Mouse (Mus musculus) gastrocnemius, adult 2 months (tissue): ENCODE results near the gene Cyb5r1. TPM values are rescaled to one million over a fixed set of nuclear protein-coding genes. Genes with fewer than 3 reads are reported as not detected.
A peak's percentile ranks its signal among the peaks of the same experiment; 100 is the strongest.

Experiments
- DNase-seq: peaks from one replicate; pipeline ENCODE4 v3.0.0; 2022
- H3K27ac ChIP-seq: fragments of 200-600 bp; 2 replicates; pipeline ENCODE4 v1.8.1; 2022; ENCODE audit warnings: mild to moderate bottlenecking
- H3K4me3 ChIP-seq: fragments of 200-600 bp; 2 replicates; pipeline ENCODE4 v1.8.1; 2022; ENCODE audit warnings: mild to moderate bottlenecking, moderate library complexity
- CTCF ChIP-seq: fragments of 200-600 bp; IDR thresholded peaks from 2 replicates; pipeline ENCODE4 v1.8.1; 2022; ENCODE audit warnings: antibody characterized with exemption, mild to moderate bottlenecking, moderate library complexity
- intact Hi-C: fragments of 180-260 bp; cut with DNase I; formaldehyde crosslinking; loops from one replicate; pipeline ENCODE4 v1.15.1; 2025
- long read RNA-seq, 2 experiments: library from polyadenylated mRNA; stranded (forward); transcript quantifications; one replicate each; pipeline ENCODE4 v2.0.0; 2021
- total RNA-seq, 2 experiments: library from RNA; stranded (reverse); gene quantifications; 2 replicates each; pipeline ENCODE4 v1.2.3; 2021

The Cyb5r1 gene
- total RNA-seq: 10 to 100 TPM; 82.3 to 84.1 TPM
- long read RNA-seq, experiment 1, transcript Cyb5r1-201 (9 exons, 1,837 nt): major isoform, 64 of 77 reads
- long read RNA-seq, experiment 1, partial matches to known transcripts: 9 of 77 reads
- long read RNA-seq, experiment 1, other reads (novel, unspliced or antisense): 4 of 77 reads
- long read RNA-seq, experiment 2, transcript Cyb5r1-201 (9 exons, 1,837 nt): major isoform, 65 of 82 reads
- long read RNA-seq, experiment 2, partial matches to known transcripts: 9 of 82 reads
- long read RNA-seq, experiment 2, other reads (novel, unspliced or antisense): 8 of 82 reads

- intact Hi-C loops: loop anchor here (5.0 kb wide), 1 partner anchor 38 kb away; no protein-coding TSS in a partner anchor
- Histone ChIP-seq H3K4me3 (peak within 1 kb of the TSS; percentile 90), H3K27ac (peak within 1 kb of the TSS; percentile 96)
- no peak for TF ChIP-seq CTCF
- peak; percentile 87 for DNase-seq
These were observed at the start of gene Cyb5r1 for GRCm38 (mm10) chr1:134405509-134406413. Gene Cyb5r1 (plus strand): TSS chr1:134405559.

DNA sequence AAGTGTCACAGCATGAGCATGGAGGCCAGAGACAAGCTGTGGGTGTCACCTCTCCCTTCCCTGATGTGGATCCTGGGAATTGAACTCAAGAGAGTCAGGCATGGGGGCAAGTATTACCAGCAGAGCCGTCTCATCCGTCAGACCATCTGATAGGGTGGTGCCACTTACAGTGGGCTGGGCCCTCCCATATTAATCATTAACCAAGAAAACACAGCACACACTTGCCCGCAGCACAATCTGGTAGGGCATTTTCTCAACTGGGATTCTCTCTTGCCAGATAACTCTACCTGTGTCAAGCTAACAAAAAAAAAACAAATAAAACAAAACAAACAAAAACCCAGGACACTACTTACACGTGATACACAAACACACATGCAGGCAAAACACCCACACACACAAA is 47.9 kb upstream of the Cyb5r1 start:
- Histone ChIP-seq H3K27ac (no peak overlapping the region), H3K4me3 (no peak overlapping the region)
- no peak for DNase-seq
- TF ChIP-seq CTCF: no peak
- intact Hi-C loops: no loop called here

- DNase-seq: no peak
- Histone ChIP-seq H3K4me3 (peak overlapping the region; percentile 97), H3K27ac (no peak overlapping the region)
- intact Hi-C loops: loop anchor here (10.0 kb wide), 1 partner anchor 244 kb away; no protein-coding TSS in a partner anchor
- TF ChIP-seq CTCF: no peak
These were observed 44.7 kb upstream of the Cyb5r1 start for GRCm38 (mm10) chr1:134360656-134361055.

- intact Hi-C loops: loop anchor here (10.0 kb wide), 1 partner anchor 243 kb away; no protein-coding TSS in a partner anchor
- H3K4me3 ChIP-seq: peak overlapping the region; percentile 97
- TF ChIP-seq CTCF: no peak
- DNase-seq: no peak
- peak overlapping the region; percentile 97 for H3K27ac ChIP-seq
These were observed 44.0 kb upstream of the Cyb5r1 start for GRCm38 (mm10) chr1:134361195-134361856.

- Histone ChIP-seq H3K4me3 (peak within 1 kb of the TSS; percentile 97), H3K27ac (peak within 1 kb of the TSS; percentile 97)
- intact Hi-C loops: loop anchor here (1.0 to 10.0 kb wide), 3 partner anchors 57 to 243 kb away; partner anchors contain the start of gene Klhl12
- no peak for TF ChIP-seq CTCF
- DNase-seq: peak; percentile 99
These were observed 43.5 kb upstream of the Cyb5r1 start, which contains the start of gene Tmem183a for GRCm38 (mm10) chr1:134361857-134362212. Gene Tmem183a (minus strand): TSS chr1:134361979.

DNA sequence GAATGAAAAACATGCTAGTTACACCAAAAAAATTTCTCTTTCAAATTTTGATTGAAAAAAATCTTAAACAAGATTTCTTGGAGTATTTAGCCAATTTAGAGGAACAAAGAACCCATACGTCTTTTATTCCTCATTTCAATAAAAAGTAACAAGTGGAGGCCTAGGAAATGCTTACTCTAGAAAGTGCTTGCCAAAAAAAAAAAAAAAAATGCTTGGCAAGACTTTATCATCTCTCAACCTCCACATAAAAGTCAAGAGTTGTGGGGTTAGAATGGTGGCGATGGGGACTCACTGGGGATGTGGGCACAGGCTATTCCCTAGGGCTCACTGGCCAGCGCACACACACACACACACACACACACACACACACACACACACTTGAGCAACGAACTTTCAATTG is 42.2 kb upstream of the Cyb5r1 start:
- no peak for TF ChIP-seq CTCF
- intact Hi-C loops: loop anchor here (2.0 to 10.0 kb wide), 2 partner anchors 56 to 242 kb away; no protein-coding TSS in a partner anchor
- DNase-seq: no peak
- Histone ChIP-seq H3K4me3 (no peak overlapping the region), H3K27ac (no peak overlapping the region)

DNA sequence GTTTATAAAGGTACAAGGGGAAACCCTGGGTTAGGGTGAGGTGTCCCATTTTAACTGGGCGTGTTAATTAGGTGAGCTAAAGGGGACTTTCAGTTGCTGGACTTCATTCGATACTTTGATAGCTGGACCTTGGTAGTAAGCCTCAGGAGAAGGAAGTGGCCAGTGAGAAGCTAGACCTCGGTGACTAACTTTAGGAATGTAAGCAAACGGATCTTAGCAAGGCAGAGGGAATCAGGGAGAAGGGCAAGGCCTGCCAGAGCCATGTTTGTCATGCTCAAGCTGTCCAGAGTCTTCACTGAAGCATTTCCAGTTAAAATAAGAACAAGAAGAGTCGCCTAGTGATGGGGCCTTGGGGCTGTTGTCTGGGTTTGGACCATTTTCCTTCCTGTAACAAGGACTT is 39.9 kb upstream of the Cyb5r1 start:
- DNase-seq: no peak
- TF ChIP-seq CTCF: no peak
- Histone ChIP-seq H3K4me3 (no peak overlapping the region), H3K27ac (no peak overlapping the region)
- intact Hi-C loops: loop anchor here (5.0 to 10.0 kb wide), 3 partner anchors 42 to 239 kb away; partner anchors contain the start of gene Cyb5r1

- no peak overlapping the region for H3K4me3 ChIP-seq
- peak; percentile 83 for TF ChIP-seq CTCF
- intact Hi-C loops: loop anchor here (5.0 to 10.0 kb wide), 3 partner anchors 38 to 236 kb away; partner anchors contain the start of gene Cyb5r1
- DNase-seq: peak; percentile 66
- H3K27ac ChIP-seq: no peak overlapping the region; the same call in 1 of the 2 replicates
These were observed 36.5 kb upstream of the Cyb5r1 start for GRCm38 (mm10) chr1:134368777-134369337.

DNA sequence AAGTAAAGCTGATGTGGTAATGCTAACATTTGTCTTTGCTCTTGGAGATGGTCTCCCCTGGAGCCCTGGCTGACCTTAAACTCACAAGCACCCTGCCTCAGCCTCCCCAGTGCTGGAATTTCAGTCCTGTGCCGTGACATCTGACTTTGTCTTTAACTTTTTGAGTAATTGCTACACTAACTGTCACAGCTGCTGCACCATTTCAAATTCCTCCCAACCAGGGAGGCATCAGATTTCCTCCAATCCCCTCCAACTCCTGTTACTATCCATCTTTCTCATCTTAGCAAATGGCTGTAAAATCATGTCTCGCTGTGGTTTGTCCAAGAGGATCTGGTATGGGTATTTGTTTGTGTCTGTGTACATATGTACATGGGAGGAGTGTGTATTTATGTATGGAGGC is 31.2 kb upstream of the Cyb5r1 start:
- Histone ChIP-seq H3K4me3 (no peak overlapping the region), H3K27ac (no peak overlapping the region)
- no peak for DNase-seq
- TF ChIP-seq CTCF: no peak
- intact Hi-C loops: no loop called here

DNA sequence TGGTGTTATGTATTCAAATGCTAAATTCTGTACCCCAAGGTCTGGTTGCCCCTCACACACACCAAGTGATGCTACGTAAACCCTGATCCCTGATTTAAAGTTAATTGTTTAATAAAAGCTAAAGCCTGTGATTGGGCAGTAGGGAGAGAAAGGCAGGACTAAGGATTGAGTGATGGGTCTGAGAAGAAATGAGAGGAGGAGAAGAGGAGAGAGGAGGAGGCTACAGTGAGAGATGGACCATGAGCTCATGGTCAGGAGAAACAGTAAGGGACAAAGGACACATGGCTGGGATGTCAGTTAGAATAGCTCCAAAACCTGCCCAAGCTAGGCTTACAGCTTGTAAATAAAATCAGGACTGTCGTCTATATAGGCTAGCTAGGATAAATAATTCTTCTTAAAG is 24.3 kb upstream of the Cyb5r1 start:
- no peak for TF ChIP-seq CTCF
- no peak overlapping the region for H3K4me3 ChIP-seq
- DNase-seq: no peak
- H3K27ac ChIP-seq: peak overlapping the region; percentile 83
- intact Hi-C loops: no loop called here

DNA sequence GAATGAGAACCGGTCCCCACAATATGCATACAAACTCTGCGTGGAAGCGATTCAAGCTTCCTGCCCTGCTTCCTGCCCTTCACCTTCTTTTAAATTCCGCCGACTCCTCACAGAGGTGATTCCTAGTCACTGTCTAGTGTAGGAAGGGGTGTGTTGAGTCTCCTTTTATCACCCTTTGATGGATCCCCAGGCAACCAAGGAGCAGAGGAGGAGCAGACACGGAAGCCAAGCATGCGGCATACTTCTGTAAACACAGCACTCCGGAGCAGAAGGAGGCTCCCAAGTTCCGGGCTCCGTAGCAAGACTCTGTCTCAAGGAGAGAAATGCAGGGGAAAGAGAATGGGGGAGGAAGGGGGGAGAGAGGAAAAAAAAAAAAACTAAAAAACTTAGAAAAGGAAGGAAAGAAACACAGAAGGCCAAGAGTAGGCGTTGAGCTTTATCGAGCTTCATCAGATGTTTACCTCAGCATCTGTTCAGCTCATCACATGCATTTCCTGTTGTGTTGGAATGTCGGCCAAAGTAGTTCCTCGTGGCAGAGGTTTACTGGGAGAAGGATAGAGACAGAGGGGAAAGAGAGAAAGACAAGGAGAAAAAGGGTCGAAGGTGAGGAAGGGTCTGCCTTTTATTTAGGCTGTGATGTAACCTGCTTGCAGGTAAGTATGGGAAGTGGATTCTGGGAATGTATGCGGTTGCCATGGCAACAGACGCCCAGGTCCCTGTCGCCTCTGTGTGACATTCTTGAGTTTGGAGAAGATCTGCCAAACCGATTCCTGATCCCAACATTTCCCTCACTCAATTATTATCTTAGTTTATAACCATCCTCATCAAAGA is 23.3 kb upstream of the Cyb5r1 start:
- TF ChIP-seq CTCF: no peak
- intact Hi-C loops: no loop called here
- Histone ChIP-seq H3K4me3 (peak overlapping the region; percentile 60), H3K27ac (peak overlapping the region; percentile 83)
- DNase-seq: no peak
